Mouse (Mus musculus) stomach, postnatal 0 days (tissue): Measurements from ENCODE around the gene Lca5. TPM values are rescaled to one million over a fixed set of nuclear protein-coding genes. Genes with fewer than 3 reads are reported as not detected.

Experiments used
- ATAC-seq: fragments of 200-750 bp; cut with Nextera tagmentation; 2 replicates; pipeline ENCODE4 v1.8.0; 2017; ENCODE audit not compliant: low FRiP score, low TSS enrichment
- DNase-seq: peaks from one replicate; pipeline ENCODE4 v3.0.0-alpha.2; 2016; ENCODE audit warnings: low spot score
- H3K27ac ChIP-seq: fragments of 300-500 bp; sonication (generic); replicated peaks from 2 replicates; pipeline ENCODE4 v1.5.1; 2014; ENCODE audit warnings: mild to moderate bottlenecking, control low read depth
- H3K27me3 ChIP-seq: fragments of 300-500 bp; sonication (generic); 2 replicates; pipeline ENCODE4 v1.6.1; 2014; ENCODE audit warnings: low read length; ENCODE audit not compliant: control insufficient read depth, insufficient read depth
- H3K36me3 ChIP-seq: fragments of 300-500 bp; sonication (generic); 2 replicates; pipeline ENCODE4 v1.6.1; 2014; ENCODE audit warnings: low read length, mixed read lengths; ENCODE audit not compliant: control insufficient read depth, insufficient read depth
- H3K4me1 ChIP-seq: fragments of 300-500 bp; sonication (generic); replicated peaks from 2 replicates; pipeline ENCODE4 v1.6.1; 2014; ENCODE audit warnings: antibody characterized with exemption; ENCODE audit not compliant: control insufficient read depth, insufficient read depth
- H3K4me2 ChIP-seq: fragments of 300-500 bp; sonication (generic); replicated peaks from 2 replicates; pipeline ENCODE4 v1.6.1; 2014; ENCODE audit warnings: low read depth, mild to moderate bottlenecking, control low read depth, moderate library complexity
- H3K4me3 ChIP-seq: fragments of 300-500 bp; sonication (generic); 2 replicates; pipeline ENCODE4 v1.5.1; 2014; ENCODE audit warnings: low read depth, low read length, control low read depth
- H3K9ac ChIP-seq: fragments of 300-500 bp; sonication (generic); 2 replicates; pipeline ENCODE4 v1.6.1; 2014; ENCODE audit warnings: mild to moderate bottlenecking, low read length, control low read depth, mixed read lengths
- H3K9me3 ChIP-seq: fragments of 300-500 bp; sonication (generic); 2 replicates; pipeline ENCODE4 v1.6.1; 2016; ENCODE audit warnings: low read length; ENCODE audit not compliant: control insufficient read depth
- CTCF ChIP-seq: IDR thresholded peaks from 2 replicates; pipeline ENCODE4 v1.5.1; 2016; ENCODE audit warnings: antibody characterized with exemption, low read depth, mild to moderate bottlenecking, moderate library complexity
- EP300 ChIP-seq: optimal IDR thresholded peaks from 2 replicates; pipeline ENCODE3; 2016; ENCODE audit warnings: antibody characterized with exemption
- WGBS: fragments of 180-500 bp; shearing (Covaris S2); extraction: QIAGEN DNeasy Blood & Tissue Kit; methylation state at CpG from one replicate; pipeline ENCODE4 v1.1.7; 2014; 5-methylcytosine and 5-hydroxymethylcytosine counted together
- polyA plus RNA-seq: library from polyadenylated mRNA; unstranded; fragments of >200 nt; fragmentation: Nextera tagmentation; extraction: Ambion mirVana; gene quantifications from 2 replicates; pipeline ENCODE4 v1.2.1, GENCODE M21; 2015

The Lca5 gene
- 4.8 and 6.5 TPM in 2 replicates for polyA plus RNA-seq

DNA sequence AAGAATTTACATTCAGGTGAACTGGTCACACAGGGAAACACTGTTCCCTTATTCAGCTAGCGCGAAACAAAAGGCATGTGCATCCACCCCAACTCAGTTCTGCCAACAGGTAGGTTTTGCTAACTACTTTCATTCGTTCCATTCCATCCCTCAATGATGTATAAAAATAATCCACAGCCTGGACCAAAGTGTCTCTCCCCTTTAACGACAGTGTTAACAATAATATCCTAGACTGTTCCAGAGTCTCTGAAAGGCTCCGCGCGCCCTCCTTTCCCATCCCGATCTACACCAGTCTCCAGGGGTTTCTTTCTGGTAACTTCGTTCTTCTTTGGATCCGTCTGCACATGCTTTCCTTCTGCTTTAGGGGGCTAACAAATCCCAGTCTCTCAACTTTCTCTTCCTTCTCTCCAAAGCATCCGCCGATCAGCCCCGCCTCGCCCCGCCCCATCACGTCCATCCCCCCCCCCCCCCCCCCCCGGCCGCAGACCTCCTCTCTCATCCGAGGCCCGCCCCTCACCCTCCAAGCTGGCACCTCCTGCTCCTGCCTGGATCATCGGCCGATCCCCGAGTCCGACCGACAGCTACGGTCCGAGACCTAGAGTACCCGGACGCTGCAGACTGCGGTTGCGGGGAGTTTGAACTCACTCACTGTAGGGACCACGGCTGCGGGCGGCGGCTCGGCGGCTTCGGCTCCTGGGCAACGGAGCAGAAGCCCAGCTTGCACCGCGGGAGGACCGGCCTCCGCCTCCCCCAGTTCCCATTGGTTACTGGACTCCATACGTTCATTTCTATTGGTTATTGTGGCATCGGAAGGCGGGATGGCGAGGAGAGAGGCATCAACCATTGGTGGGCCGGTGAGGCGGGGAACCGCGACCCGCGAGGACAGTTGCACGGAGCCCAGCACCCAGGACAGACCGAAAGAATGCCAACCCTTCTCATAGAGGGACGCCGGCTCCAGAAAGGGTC, at the start of gene Lca5:
Lca5 (minus strand) TSS at position 736 of the 966 bp plus-strand sequence.
- H3K27me3 ChIP-seq = no peaks in the 10 kb centered on the region
- peak within 1 kb of the TSS; percentile 62 for H3K4me2 ChIP-seq
- H3K9me3 ChIP-seq = no peaks in the 10 kb centered on the region
- WGBS = 1% methylated on average over 55 of the region's 57 CpGs
- ATAC-seq = peak; percentile 99
- peak; percentile 93 for DNase-seq
- TF ChIP-seq CTCF = no peak
- TF ChIP-seq EP300 = no peak
- peak within 1 kb of the TSS; percentile 52 for H3K9ac ChIP-seq
- H3K4me1 ChIP-seq = 0 out of 2 replicates have a peak, but pooled peaks cover 2% of the 10 kb centered on the region
- peak within 1 kb of the TSS; percentile 30; the same call in 1 of the 2 replicates for H3K27ac ChIP-seq
- H3K36me3 ChIP-seq = no peaks in the 10 kb centered on the region
- peak within 1 kb of the TSS; percentile 56 for H3K4me3 ChIP-seq

DNA sequence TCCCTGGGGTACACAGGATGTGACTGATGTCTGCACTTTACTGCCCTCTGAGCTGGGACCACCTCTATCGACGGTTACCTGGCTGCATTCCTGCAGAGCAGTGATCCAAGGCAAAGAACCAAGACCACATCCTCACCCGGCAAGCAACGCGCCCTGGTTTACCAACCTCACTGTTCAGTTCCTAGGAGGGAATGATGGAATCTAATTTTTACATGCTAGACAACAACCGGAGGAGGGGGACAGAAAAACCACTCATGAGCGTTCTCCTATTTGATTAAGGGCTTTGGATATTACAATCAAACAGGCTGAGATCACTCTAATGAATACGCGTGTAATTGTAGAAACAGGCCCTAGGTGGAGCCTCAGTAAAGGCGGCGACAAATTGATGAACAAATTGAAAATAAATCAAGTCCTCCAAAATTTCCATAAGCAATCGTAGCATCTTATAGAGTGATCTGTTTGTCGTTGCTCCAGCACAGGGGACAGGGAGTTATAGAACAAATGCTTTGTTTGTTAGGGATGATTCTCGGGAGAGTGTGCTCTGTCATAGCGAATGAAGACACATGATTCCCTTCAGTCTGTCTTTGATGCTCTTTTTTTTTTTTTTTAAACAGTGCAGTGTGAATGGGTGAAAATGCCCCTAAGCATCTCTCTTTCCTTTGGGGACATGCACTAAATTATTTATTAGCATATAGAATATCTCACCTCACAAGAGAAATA, 47.7 kb upstream of the Lca5 start:
- no peak overlapping the region for H3K9ac ChIP-seq
- ATAC-seq = no peak
- 36% methylated on average over 15 of the region's 15 CpGs for WGBS
- DNase-seq = no peak
- no peaks in the 10 kb centered on the region for H3K36me3 ChIP-seq
- no peaks in the 10 kb centered on the region for H3K27me3 ChIP-seq
- peak; percentile 77 for TF ChIP-seq CTCF
- TF ChIP-seq EP300 = no peak
- no peak overlapping the region for H3K4me2 ChIP-seq
- no peaks in the 10 kb centered on the region for H3K4me1 ChIP-seq
- no peaks in the 10 kb centered on the region for H3K9me3 ChIP-seq
- H3K27ac ChIP-seq = no peak overlapping the region
- H3K4me3 ChIP-seq = no peak overlapping the region

DNA sequence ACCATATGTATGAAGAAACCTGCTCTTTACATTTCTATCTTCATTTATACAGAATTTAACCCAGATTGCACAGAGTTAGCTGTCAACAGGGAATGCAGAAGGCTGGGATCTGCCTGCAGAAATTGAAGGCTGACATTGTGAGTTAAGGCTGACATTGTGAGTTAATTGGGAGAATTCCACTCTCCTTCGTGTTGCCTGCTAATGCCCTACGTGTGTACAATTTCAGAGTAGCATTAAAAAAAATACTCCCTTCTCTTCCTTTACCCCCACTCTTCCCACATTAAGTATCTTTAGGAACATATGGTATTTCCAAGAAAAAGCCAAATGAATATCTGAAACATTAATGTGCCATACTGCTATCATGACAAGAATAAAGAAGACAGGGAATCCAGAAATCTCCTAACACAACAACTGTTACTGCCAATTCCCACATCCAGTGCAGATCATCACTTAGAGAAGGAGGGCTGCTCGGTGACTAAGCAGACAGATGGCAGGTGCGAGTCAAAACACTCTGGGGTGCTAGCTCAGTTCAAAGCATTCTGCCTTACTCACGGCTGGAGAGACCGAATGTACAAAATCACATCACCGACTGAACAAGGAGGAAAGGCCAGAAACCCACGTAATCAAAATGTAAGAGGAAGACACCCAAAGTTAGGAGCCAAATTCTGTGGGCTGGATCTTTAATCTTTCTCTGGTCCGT, 47.0 kb upstream of the Lca5 start:
- H3K4me2 ChIP-seq = no peak overlapping the region
- H3K36me3 ChIP-seq = no peaks in the 10 kb centered on the region
- H3K4me1 ChIP-seq = no peaks in the 10 kb centered on the region
- no peaks in the 10 kb centered on the region for H3K9me3 ChIP-seq
- ATAC-seq (no peak), DNase-seq (no peak)
- WGBS = 41% methylated on average over 9 of the region's 9 CpGs
- H3K9ac ChIP-seq = no peak overlapping the region
- H3K4me3 ChIP-seq = no peak overlapping the region
- H3K27ac ChIP-seq = no peak overlapping the region
- no peak for TF ChIP-seq EP300
- no peak for TF ChIP-seq CTCF
- no peaks in the 10 kb centered on the region for H3K27me3 ChIP-seq

DNA sequence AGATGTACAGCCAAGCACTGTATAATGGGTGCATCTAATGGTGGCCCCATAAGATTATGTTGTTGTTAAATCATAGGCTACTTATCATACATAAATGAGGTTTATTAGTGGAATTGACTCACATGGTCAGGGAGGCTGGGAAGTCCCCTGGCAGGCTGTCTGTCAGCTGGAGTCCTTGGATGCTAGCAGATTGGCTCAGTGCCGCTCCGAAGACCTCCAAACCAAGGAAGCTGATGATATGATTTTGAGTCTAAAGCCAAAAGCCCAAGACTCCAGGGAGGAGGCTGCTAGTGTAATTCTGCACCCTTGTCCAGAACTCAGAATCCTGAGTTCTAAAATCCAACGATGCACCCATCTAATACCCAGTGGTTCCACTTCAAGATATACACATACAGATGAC, 45.0 kb upstream of the Lca5 start:
- no peak overlapping the region for H3K27ac ChIP-seq
- no peak overlapping the region for H3K4me2 ChIP-seq
- WGBS = 92% methylated on average over 3 of the region's 3 CpGs
- no peaks in the 10 kb centered on the region for H3K27me3 ChIP-seq
- ATAC-seq (no peak), DNase-seq (no peak)
- TF ChIP-seq CTCF = no peak
- no peak for TF ChIP-seq EP300
- no peaks in the 10 kb centered on the region for H3K9me3 ChIP-seq
- no peaks in the 10 kb centered on the region for H3K36me3 ChIP-seq
- no peak overlapping the region for H3K4me3 ChIP-seq
- no peaks in the 10 kb centered on the region for H3K4me1 ChIP-seq
- no peak overlapping the region for H3K9ac ChIP-seq

DNA sequence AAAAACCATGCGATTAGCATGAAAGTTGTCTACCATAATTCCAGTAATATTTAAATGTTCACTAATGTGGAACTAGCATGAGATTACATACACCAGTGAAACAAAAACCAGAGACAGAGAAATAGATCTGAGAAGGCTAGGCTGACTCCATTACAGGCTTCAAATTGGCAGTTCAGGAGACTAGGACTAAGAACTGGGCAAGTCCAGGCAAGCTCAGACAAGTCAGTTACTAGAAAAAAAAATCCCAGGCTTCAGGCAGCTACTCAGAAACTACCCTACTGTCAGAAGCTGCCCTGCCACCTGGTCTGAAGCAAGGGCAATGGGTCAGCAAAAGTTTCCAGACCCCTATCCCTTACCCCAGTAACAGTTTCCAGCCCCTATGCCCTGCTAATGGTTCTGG, 44.4 kb upstream of the Lca5 start:
- H3K4me2 ChIP-seq = no peak overlapping the region
- ATAC-seq = no peak
- H3K4me1 ChIP-seq = no peaks in the 10 kb centered on the region
- H3K9ac ChIP-seq = no peak overlapping the region
- no peak for DNase-seq
- TF ChIP-seq EP300 (no peak), CTCF (no peak)
- H3K4me3 ChIP-seq = no peak overlapping the region
- no peaks in the 10 kb centered on the region for H3K27me3 ChIP-seq
- WGBS = 97% methylated on average over 1 of the region's 1 CpGs
- no peaks in the 10 kb centered on the region for H3K36me3 ChIP-seq
- H3K27ac ChIP-seq = no peak overlapping the region
- no peaks in the 10 kb centered on the region for H3K9me3 ChIP-seq
